Mouse (Mus musculus) midbrain, embryonic 11.5 days (tissue): ENCODE measurements around the gene 2810004N23Rik. TPM values are rescaled to one million over a fixed set of nuclear protein-coding genes. Genes with fewer than 3 reads are reported as not detected.
A peak's percentile ranks its signal among the peaks of the same experiment; 100 is the strongest.

Experiments used
- ATAC-seq: fragments of 200-750 bp; cut with Nextera tagmentation; 2 replicates; pipeline ENCODE4 v1.8.0; 2017; ENCODE audit warnings: moderate TSS enrichment, moderate library complexity; ENCODE audit not compliant: low FRiP score
- DNase-seq: peaks from one replicate; pipeline ENCODE4 v3.0.0; 2015; ENCODE audit warnings: low spot score; ENCODE audit errors: missing footprints
- H3K27ac ChIP-seq: fragments of 300-500 bp; sonication (generic); 2 replicates; pipeline ENCODE4 v1.5.1; 2014; ENCODE audit warnings: low read depth, low read length
- H3K27me3 ChIP-seq: fragments of 300-500 bp; sonication (generic); 2 replicates; pipeline ENCODE4 v1.6.1; 2014; ENCODE audit warnings: mild to moderate bottlenecking, low read length, moderate library complexity, mixed read lengths; ENCODE audit not compliant: control insufficient read depth, insufficient read depth
- H3K36me3 ChIP-seq: fragments of 300-500 bp; sonication (generic); 2 replicates; pipeline ENCODE4 v1.6.1; 2014; ENCODE audit warnings: mild to moderate bottlenecking, low read length, moderate library complexity, mixed read lengths; ENCODE audit not compliant: control insufficient read depth, insufficient read depth
- H3K4me1 ChIP-seq: fragments of 300-500 bp; sonication (generic); 2 replicates; pipeline ENCODE4 v1.6.1; 2014; ENCODE audit warnings: low read length; ENCODE audit not compliant: control insufficient read depth, insufficient read depth
- H3K4me2 ChIP-seq: fragments of 300-500 bp; sonication (generic); 2 replicates; pipeline ENCODE4 v1.6.1; 2014; ENCODE audit warnings: mild to moderate bottlenecking, moderate library complexity
- H3K4me3 ChIP-seq: fragments of 300-500 bp; sonication (generic); 2 replicates; pipeline ENCODE4 v1.5.1; 2014; ENCODE audit warnings: low read depth, low read length
- H3K9ac ChIP-seq: fragments of 300-500 bp; sonication (generic); 2 replicates; pipeline ENCODE4 v1.6.1; 2014; ENCODE audit warnings: low read length
- H3K9me3 ChIP-seq: fragments of 300-500 bp; sonication (generic); 2 replicates; pipeline ENCODE4 v1.6.1; 2016; ENCODE audit warnings: low read length; ENCODE audit not compliant: control insufficient read depth
- WGBS: fragments of 180-500 bp; shearing (Covaris S2); extraction: QIAGEN DNeasy Blood & Tissue Kit; methylation state at CpG from one replicate; pipeline ENCODE4 v1.1.7; 2014; 5-methylcytosine and 5-hydroxymethylcytosine counted together
- polyA plus RNA-seq: library from polyadenylated mRNA; unstranded; fragments of >200 nt; fragmentation: Nextera tagmentation; extraction: Ambion mirVana; gene quantifications from 2 replicates; pipeline ENCODE4 v1.2.1, GENCODE M21; 2014

2810004N23Rik gene
- polyA plus RNA-seq, 1 experiment from 2014 or later = 40.6 TPM

GRCm38 (mm10) chr8:124819612-124820115 lies 43.3 kb downstream of the 2810004N23Rik start:
- DNase-seq (no peak), ATAC-seq (no peak)
- no peak overlapping the region for H3K27ac ChIP-seq
- H3K27me3 ChIP-seq = no peaks in the 10 kb centered on the region
- H3K9me3 ChIP-seq = peaks cover 5% of the 10 kb centered on the region; the same call in 1 of the 2 replicates
- H3K4me3 ChIP-seq = no peak overlapping the region
- H3K9ac ChIP-seq = no peak overlapping the region
- no peak overlapping the region for H3K4me2 ChIP-seq
- H3K36me3 ChIP-seq = no peaks in the 10 kb centered on the region; the same call in 1 of the 2 replicates
- no peaks in the 10 kb centered on the region for H3K4me1 ChIP-seq
- 74% methylated on average over 6 of the region's 6 CpGs for WGBS

GRCm38 (mm10) chr8:124817361-124817760 lies 45.6 kb downstream of the 2810004N23Rik start:
- no peak overlapping the region for H3K27ac ChIP-seq
- H3K4me2 ChIP-seq = no peak overlapping the region
- no peak overlapping the region for H3K9ac ChIP-seq
- peaks cover 5% of the 10 kb centered on the region; the same call in 1 of the 2 replicates for H3K9me3 ChIP-seq
- no peaks in the 10 kb centered on the region; the same call in 1 of the 2 replicates for H3K36me3 ChIP-seq
- DNase-seq = no peak
- no peak for ATAC-seq
- H3K4me3 ChIP-seq = no peak overlapping the region
- H3K4me1 ChIP-seq = no peaks in the 10 kb centered on the region
- WGBS = 94% methylated on average over 3 of the region's 3 CpGs
- H3K27me3 ChIP-seq = no peaks in the 10 kb centered on the region

GRCm38 (mm10) chr8:124816866-124817265 lies 46.1 kb downstream of the 2810004N23Rik start:
- Histone ChIP-seq H3K9ac (no peak overlapping the region), H3K4me3 (no peak overlapping the region), H3K4me2 (no peak overlapping the region), H3K27ac (no peak overlapping the region), H3K27me3 (no peaks in the 10 kb centered on the region), H3K36me3 (no peaks in the 10 kb centered on the region; the same call in 1 of the 2 replicates), H3K4me1 (no peaks in the 10 kb centered on the region), H3K9me3 (peaks cover 5% of the 10 kb centered on the region; the same call in 1 of the 2 replicates)
- ATAC-seq (no peak), DNase-seq (no peak)
- 92% methylated on average over 11 of the region's 11 CpGs for WGBS

- H3K9ac ChIP-seq = no peak overlapping the region
- H3K4me2 ChIP-seq = no peak overlapping the region
- H3K4me1 ChIP-seq = no peaks in the 10 kb centered on the region
- H3K4me3 ChIP-seq = no peak overlapping the region
- H3K27me3 ChIP-seq = no peaks in the 10 kb centered on the region
- H3K27ac ChIP-seq = no peak overlapping the region
- WGBS = 95% methylated on average over 12 of the region's 12 CpGs
- H3K36me3 ChIP-seq = no peaks in the 10 kb centered on the region; the same call in 1 of the 2 replicates
- H3K9me3 ChIP-seq = peaks cover 5% of the 10 kb centered on the region; the same call in 1 of the 2 replicates
- DNase-seq (no peak), ATAC-seq (no peak)
Measured at GRCm38 (mm10) chr8:124815870-124816269, 47.0 kb downstream of the 2810004N23Rik start.

GRCm38 (mm10) chr8:124813326-124813725 lies 49.6 kb downstream of the 2810004N23Rik start:
- no peak overlapping the region for H3K4me2 ChIP-seq
- DNase-seq (no peak), ATAC-seq (no peak)
- 96% methylated on average over 4 of the region's 4 CpGs for WGBS
- H3K27me3 ChIP-seq = no peaks in the 10 kb centered on the region
- no peak overlapping the region for H3K27ac ChIP-seq
- no peak overlapping the region for H3K9ac ChIP-seq
- H3K36me3 ChIP-seq = no peaks in the 10 kb centered on the region; the same call in 1 of the 2 replicates
- no peak overlapping the region for H3K4me3 ChIP-seq
- peaks cover 5% of the 10 kb centered on the region; the same call in 1 of the 2 replicates for H3K9me3 ChIP-seq
- H3K4me1 ChIP-seq = peaks cover 3% of the 10 kb centered on the region; the same call in 1 of the 2 replicates

- H3K36me3 ChIP-seq = no peaks in the 10 kb centered on the region
- no peaks in the 10 kb centered on the region for H3K27me3 ChIP-seq
- H3K27ac ChIP-seq = no peak overlapping the region
- DNase-seq (peak; percentile 89), ATAC-seq (peak; percentile 46; the same call in 1 of the 2 replicates)
- H3K9me3 ChIP-seq = no peaks in the 10 kb centered on the region
- no peak overlapping the region for H3K9ac ChIP-seq
- H3K4me3 ChIP-seq = no peak overlapping the region
- H3K4me1 ChIP-seq = peaks cover 3% of the 10 kb centered on the region; the same call in 1 of the 2 replicates
- no peak overlapping the region for H3K4me2 ChIP-seq
- 45% methylated on average over 9 of the region's 9 CpGs for WGBS
Measured at GRCm38 (mm10) chr8:124810689-124811394, 52.1 kb downstream of the 2810004N23Rik start.

GRCm38 (mm10) chr8:124810056-124810610 lies 52.8 kb downstream of the 2810004N23Rik start:
- no peak overlapping the region for H3K27ac ChIP-seq
- no peak overlapping the region for H3K4me3 ChIP-seq
- H3K4me2 ChIP-seq = no peak overlapping the region
- 68% methylated on average over 5 of the region's 5 CpGs for WGBS
- H3K4me1 ChIP-seq = peaks cover 3% of the 10 kb centered on the region; the same call in 1 of the 2 replicates
- no peak overlapping the region for H3K9ac ChIP-seq
- no peaks in the 10 kb centered on the region for H3K9me3 ChIP-seq
- no peaks in the 10 kb centered on the region for H3K36me3 ChIP-seq
- H3K27me3 ChIP-seq = no peaks in the 10 kb centered on the region
- no peak for DNase-seq
- ATAC-seq = no peak

- 56% methylated on average over 2 of the region's 2 CpGs for WGBS
- H3K4me2 ChIP-seq = no peak overlapping the region
- no peak overlapping the region for H3K9ac ChIP-seq
- DNase-seq (no peak), ATAC-seq (no peak)
- no peak overlapping the region for H3K4me3 ChIP-seq
- no peaks in the 10 kb centered on the region for H3K9me3 ChIP-seq
- H3K36me3 ChIP-seq = no peaks in the 10 kb centered on the region
- peaks cover 3% of the 10 kb centered on the region; the same call in 1 of the 2 replicates for H3K4me1 ChIP-seq
- H3K27ac ChIP-seq = no peak overlapping the region
- no peaks in the 10 kb centered on the region for H3K27me3 ChIP-seq
Measured at GRCm38 (mm10) chr8:124809419-124809818, 53.5 kb downstream of the 2810004N23Rik start.

GRCm38 (mm10) chr8:124805990-124806389 lies 56.9 kb downstream of the 2810004N23Rik start:
- peaks cover 3% of the 10 kb centered on the region; the same call in 1 of the 2 replicates for H3K4me1 ChIP-seq
- no peak overlapping the region for H3K4me2 ChIP-seq
- H3K27ac ChIP-seq = no peak overlapping the region
- ATAC-seq = no peak
- DNase-seq = no peak
- WGBS = 84% methylated on average over 4 of the region's 4 CpGs
- H3K36me3 ChIP-seq = no peaks in the 10 kb centered on the region
- H3K9me3 ChIP-seq = no peaks in the 10 kb centered on the region
- no peak overlapping the region for H3K4me3 ChIP-seq
- H3K27me3 ChIP-seq = no peaks in the 10 kb centered on the region
- H3K9ac ChIP-seq = no peak overlapping the region
